Mouse (Mus musculus) CH12F3 (cell line): Measurements from ENCODE around the gene Supt6.
"Not testable (repeated sequence)": the region's sequence is repeated elsewhere in the genome, so short reads cannot be mapped to it uniquely, and the experiment has no call there.

Experiments
- in situ Hi-C: fragments of 300-500 bp; cut with MboI; formaldehyde crosslinking; loops from 2 replicates; pipeline ENCODE4 v1.14.3; 2020; ENCODE audit warnings: low sequenced_read_pairs

Supt6 gene

DNA sequence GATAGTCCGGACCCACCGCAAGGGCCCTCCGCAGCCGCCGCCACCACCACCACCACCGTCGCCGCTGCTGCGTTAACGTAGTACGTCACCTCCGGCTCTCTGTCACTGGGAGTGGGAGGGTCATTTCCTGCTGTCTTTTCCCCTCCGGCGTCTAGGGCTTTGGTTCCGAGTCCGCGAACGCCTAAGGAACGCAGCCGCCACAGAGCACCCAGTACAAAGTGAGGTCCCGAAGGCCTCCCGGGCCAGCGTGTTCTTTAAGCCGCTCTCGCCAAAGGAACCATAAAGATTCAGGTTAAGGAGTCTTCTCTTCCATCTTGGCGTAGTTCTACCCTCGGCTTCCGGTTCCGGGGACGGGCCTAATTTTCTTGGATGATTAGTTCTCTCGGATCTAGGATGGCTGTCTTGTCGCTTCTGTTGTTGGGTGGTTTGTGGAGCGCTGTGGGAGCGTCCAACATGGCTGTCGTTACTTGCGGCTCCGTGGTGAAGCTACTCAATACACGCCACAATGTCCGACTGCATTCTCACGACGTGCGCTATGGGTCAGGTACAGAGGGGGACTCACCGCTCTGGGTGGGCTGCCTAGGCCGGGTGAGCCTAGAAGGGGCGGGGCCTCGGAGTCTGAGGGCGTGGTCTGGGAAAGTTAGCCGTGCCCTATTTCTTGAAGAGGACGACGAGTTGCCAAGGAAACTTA lies at the start of gene Supt6, which contains the start of gene Sdf2:
Gene Supt6 (minus strand): TSS at position 361 of the 691 bp plus-strand sequence.
Gene Sdf2 (plus strand): TSS at position 120 of the 691 bp plus-strand sequence.
- in situ Hi-C loops: no loop called here

DNA sequence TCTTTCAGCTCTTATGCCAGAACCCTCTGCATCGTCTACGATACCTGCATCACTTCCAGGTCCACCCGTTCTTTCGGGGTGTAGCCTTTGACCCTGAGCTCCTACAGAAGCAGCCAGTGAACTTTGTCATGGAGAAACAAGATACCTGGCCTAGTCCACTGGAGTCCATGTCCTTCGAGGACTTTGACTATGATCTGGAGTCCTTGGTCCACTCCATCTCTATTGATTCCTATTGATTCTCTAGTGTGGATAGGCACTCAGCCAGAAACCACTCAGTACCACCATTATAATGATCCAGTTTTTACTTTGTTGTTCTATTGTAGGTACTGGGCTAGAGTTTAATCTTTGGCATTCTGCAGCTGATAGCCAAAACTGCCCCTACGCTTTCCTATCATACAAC lies 48.8 kb upstream of the Supt6 start:
- in situ Hi-C loops: no loop called here

DNA sequence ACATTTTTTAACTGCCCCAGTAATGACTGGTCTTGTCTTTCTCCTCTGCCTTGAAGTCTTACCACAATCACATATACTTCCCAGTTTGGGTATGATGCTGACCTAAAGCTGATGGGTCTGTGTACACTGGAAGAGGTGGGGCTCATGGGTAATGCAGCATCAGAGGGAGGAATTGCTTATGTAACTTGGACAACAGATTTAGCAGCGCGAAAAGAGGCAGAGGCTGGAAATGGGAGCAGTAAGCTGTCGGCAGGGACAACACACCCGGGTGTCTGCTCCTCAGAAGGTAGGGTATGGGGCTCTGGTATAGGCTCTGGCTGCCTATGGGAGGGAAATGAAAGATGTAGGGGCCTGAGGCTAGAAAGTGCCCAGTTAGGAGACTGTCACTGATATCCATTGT lies 44.9 kb upstream of the Supt6 start, which contains the start of gene BC030499:
Gene BC030499 (plus strand): TSS at position 188 of the 400 bp plus-strand sequence.
- in situ Hi-C loops: no loop called here

DNA sequence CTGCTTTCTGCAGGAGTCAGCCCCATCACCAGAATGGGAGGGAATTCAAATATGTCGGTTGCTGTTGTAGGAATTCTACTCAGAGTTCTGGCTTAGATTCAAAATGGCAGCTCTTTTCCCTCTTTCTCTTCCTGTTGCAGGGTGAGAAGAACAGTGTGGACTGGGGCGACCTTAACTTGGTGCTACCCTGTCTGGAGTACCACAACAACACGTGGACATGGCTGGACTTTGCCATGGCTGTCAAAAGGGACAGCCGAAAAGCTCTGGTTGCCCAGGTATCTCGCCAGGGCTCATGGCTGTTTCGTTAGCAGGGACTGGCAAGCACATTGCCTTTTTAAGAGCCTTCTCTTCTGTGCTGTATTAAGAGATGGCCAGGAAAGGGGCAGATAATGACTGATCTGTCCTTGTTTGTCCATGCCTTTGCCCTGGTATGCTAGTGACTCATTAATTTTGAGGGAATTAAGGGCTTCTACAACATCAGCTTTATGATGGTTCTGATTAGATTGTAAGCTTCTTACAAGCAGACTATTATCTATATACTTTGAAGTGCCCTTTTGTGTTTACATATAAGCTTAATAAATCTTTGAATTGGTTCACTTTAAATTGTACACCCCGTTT lies 43.5 kb upstream of the Supt6 start:
- in situ Hi-C loops: no loop called here

DNA sequence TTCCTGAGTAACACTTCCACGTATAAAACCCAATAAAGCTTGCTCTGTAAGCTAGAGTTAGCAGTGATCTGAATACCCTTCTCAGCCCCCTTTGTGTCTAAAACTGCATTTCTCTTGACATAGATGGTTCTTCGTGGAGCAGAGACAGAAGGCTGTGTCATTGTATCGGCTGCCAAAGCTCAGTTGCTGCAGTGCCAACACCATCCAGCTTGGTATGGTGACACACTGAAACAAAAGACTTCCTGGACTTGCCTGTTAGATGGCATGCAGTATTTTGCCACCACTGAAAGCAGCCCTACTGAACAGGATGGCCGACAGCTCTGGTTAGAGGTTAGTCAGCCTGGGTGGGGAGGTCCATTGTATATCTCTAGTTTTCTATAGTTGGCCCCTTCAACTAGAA lies 33.8 kb upstream of the Supt6 start:
- in situ Hi-C loops: no loop called here

DNA sequence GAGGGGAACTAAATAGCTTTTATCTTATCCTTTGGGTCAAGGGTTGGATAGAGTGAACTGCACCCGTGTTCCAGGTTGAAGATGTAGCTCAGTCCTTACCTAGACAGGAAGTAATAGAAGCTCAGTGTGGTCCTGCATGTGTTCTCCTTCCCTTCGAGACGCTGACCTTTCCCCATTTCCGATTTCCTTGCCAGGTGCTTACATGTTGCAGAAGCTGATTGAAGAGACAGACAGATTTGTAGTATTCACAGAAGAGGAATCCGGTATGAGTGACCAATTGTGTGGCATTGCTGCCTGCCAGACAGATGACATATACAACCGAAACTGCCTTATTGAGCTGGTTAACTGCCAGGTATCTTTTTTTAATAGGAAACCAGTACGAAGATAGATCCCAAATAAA lies 33.1 kb upstream of the Supt6 start:
- in situ Hi-C loops: no loop called here

DNA sequence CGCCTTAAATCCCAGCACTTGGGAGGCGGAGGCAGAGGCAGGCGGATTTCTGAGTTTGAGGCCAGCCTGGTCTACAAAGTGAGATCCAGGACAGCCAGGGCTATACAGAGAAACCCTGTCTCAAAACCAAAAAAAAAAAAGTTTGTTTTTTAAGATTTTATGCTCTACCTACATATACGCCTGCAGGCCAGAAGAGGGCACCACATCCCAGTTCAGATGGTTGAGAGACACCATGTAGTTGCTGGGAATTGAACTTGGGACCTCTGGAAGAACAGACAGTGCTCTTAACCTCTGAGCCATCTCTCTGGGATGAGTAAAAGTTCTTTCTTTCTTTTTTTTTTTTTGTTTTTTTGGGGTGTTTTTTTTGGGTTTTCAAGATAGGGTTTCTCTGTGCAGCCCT lies 30.4 kb upstream of the Supt6 start:
- in situ Hi-C loops: not testable (repeated sequence)

DNA sequence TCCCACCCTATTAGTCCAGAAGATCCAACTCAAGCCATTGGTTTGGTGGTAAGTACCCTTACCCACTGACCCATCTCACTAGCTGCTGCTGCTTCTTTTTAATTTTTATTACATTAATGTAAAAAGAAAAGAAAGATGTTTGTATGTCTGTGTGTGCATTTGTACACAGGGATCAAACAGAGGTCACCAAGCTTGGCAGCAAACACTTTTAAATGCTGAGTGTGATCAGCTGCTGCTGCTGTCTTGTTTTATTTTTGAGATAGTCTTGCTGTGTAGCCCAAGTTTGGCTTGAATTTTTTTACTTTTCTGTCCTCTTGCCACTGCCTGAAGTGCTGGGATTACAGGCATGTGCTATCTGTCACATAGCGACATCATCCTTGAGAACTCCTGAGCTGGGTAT lies 29.8 kb upstream of the Supt6 start:
- in situ Hi-C loops: no loop called here

DNA sequence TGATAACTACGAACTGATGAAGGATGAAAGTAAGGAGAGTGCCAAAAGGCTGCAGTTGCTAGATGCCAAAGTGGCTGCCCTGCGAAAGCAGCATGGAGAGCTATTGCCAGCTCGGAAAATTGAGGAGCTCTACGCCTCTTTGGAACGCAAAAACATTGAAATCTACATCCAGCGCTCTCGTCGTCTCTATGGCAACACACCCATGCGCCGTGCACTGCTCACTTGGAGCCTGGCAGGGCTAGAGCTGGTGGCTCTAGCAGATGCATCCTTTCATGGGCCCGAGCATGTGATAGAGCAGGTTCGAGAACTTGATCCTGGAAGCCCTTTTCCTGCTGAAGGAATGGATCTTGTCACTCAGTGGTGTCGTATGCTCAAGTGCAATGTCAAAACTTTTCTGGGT lies 26.2 kb upstream of the Supt6 start:
- in situ Hi-C loops: no loop called here

DNA sequence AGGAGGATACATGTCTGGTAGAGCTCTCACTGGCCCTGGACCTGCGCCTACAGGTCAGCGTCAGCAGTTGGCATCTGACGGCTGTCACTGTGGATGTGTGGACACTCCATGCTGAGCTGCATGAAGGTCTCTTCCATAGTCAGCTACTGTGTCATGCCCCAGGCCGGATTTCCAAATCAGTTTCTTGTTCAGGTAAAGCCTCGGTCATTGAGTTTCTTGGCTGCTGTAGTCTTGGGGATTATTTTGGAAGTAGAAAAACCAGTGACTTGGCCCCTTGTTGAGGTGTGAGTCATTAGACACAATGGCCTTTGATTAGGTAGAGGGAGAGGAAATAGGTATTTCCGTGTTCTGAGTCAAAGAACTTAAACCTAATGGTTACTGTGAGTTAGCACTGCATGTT lies 19.8 kb upstream of the Supt6 start:
- in situ Hi-C loops: no loop called here

DNA sequence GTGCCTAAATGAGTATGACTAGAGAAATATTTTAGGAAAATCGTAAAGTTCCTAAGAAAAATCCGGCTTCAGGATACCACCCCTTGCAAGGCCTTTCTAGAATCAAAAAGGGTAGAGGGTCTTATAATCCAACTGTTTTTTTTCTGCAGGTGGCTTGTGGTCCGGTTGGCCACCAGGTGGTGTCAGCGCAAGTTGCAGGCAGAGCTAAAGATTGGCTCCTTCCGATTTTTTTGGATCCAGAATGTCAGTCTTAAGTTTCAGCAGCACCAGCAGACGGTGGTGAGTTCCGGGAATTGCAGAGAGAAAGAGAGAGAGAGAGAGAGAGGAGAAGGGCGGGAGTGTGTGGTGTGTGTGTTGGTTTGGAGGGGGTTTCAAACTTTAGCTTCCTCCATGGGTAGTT lies 16.8 kb upstream of the Supt6 start:
- in situ Hi-C loops: no loop called here

DNA sequence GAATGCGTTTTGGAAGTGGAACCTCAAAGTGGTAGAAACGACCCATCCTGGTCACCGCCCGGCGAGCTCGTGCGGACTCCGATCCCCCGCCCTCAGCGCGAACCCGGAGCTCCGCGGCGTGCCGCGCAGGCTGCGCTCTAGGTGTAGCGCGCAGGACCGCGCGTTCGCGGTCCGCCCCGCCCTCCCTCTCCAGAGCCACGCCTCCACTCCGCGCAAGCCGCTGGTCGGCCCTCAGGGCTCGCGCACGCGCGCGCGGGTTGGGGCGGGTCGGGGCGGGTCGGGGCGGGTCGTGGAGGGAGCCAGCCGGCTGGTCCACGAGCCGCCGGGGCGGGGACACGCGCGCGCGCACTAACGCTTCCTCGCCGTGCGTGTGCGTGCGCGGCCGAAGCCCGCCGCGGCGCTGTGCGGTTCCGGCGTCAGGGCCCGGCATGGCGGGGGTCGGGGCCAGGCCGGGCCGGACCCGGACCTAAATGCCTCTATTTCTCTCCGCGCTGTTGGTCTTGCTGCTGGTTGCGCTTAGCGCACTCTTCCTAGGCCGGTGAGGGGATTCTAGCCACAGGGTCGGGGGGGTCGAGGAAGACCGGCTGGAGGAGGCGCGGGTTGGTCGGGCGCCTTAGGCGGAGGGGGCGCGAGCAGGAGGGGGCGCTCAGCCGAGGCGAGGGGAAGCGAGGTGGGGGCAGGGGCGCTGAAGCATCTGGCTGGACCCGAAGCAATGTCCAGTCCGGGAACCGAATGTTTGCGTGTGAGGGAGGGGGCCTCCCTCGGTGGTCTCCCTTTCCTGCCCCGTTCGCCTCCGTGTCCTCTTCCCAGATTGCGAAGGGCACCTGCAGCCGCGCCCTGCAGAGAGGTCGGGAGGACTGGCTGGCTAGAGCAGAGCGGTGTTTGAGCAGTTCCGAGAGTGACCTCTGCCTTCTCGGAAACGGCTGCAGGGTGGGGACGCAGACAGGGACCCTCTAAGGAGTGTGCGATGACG lies 15.9 kb upstream of the Supt6 start, which contains the start of gene 2610507B11Rik:
Gene 2610507B11Rik (plus strand): TSS at position 373 of the 973 bp plus-strand sequence.
- in situ Hi-C loops: no loop called here

DNA sequence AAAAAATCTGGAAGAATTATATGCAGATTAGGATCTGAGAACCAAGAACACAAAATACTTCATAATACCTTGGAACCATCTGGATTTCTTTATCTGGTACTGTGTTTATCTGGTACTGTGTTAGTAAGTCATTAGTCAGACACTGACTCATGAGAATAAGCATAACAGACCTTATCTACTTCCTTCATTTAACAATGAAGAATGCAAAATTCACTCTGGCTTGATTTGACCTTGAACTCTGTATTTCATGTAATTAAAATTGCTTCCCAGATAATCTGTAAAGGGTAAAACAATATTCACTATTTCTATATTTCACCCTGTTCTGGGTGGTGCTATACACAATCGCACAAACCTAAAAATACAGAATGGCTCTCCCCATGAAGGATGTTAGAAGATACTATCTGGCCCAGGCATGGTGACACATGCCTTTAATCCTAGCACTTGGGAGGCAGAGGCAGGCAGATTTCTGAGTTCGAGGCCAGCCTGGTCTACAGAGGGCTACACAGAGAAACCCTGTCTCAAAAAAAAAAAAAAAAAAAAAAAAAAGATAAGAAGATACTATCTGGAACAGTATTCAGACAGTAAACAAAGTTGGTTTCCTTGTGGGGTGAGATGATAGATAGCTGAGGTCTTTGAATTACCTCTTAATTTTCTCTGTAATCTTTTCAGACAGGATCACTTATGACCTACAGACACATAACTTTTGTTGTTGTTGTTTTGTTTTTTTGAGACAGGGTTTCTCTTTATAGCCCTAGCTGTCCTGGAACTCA lies 14.9 kb upstream of the Supt6 start:
- in situ Hi-C loops: no loop called here

DNA sequence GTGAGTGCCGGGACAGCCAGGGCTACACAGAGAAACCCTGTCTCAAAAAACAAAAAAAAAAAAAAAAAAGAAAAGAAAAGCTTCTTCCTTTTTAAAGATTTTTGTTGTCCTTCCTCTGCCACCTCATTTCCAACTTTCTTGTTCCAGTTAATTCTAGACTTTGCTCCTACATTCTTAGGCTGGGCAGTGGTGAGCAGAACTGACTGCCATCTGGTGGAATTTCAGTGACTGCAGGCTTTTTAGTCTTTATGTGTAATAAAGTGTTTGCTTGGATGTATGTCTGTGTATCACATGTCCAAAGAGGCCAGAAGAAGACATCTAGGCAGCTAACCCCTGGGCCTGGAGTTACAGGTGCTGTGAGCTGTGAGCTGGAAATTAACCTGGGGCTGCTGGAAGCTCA lies 10.8 kb upstream of the Supt6 start:
- in situ Hi-C loops: no loop called here

DNA sequence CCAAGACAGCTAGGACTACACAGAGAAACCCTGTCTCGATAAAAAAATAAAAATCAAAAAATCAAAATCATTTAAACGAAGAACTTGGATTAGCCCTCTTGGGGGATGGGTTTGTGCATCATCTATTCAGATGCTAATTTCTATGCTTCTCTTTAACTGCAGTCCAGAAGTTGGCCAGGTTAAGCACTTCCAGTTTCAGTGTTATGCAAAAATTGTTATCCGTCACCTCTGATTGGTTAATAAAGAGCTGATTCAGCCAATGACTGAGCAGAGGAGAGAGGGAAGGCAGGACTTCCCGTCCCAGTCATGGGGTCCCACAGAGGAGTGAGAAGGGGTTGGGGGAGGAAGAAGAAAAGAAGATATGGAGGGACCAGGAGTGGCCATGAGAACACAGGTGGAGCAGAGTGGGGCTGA lies 1.9 kb upstream of the Supt6 start:
- in situ Hi-C loops: no loop called here

DNA sequence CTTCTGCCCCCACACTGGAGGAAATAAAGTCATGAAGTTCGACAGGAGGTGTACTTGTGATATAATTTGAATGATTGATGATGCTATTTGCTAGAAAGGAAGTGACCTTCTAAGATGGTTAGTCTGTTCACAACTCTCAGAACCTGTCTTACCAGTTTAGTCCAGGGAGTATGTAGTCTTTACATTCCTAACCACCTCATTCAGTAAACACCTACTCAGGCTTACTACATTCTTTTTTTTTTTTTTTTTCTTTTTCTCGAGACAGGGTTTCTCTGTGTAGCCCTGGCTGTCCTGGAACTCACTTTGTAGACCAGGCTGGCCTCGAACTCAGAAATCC lies 1.2 kb upstream of the Supt6 start:
- in situ Hi-C loops: no loop called here

DNA sequence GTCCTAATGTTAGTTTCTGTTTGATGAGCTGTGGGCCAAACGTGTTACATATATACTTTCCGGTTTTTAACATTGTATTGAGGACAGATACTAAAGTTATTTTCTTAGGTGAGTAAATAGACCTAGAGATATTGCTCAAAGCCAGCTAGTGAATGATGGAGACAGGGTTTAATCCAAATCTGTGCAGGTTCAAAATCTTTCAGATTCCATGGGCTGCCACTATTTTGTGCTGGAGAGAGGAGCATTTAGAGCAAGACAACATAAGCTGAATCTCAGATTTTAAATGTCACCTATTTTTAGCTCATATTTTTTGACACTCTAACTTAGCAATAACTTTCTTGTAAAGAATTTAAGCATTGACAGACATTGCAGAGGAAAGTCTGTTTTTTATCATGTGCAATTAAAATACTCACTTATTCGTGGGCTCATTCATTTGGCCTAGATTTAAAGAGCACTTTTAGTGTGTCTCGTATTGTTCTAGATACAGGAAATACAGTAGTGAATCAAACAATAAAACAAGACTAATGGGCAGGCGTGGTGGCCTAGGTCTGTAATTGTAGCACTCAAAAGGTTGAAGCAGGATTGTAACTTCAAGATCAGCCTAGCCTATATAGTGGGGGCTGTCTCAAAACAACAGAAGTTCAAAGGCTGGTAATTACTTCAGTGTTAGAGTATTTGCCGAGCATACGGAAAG lies 678 bp upstream of the Supt6 start:
- in situ Hi-C loops: no loop called here

DNA sequence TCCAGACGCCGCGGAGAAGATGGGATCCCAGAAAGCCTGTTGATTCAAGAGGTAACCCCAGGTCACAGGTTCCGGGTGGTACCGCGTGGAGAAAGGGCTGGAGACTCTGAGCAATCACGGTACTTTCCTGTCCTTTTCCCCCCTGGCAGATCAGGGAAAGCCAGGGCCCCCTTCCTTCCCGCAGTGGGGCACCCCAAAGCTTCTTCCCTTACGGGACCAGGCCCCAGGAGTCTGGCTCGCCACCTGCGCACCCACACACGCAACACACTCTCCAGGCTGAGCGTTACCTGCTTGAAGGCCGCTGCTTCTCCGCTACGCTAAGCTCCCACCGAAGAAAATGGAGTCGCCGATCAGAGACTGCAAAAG lies 543 bp downstream of the Supt6 start:
- in situ Hi-C loops: no loop called here

DNA sequence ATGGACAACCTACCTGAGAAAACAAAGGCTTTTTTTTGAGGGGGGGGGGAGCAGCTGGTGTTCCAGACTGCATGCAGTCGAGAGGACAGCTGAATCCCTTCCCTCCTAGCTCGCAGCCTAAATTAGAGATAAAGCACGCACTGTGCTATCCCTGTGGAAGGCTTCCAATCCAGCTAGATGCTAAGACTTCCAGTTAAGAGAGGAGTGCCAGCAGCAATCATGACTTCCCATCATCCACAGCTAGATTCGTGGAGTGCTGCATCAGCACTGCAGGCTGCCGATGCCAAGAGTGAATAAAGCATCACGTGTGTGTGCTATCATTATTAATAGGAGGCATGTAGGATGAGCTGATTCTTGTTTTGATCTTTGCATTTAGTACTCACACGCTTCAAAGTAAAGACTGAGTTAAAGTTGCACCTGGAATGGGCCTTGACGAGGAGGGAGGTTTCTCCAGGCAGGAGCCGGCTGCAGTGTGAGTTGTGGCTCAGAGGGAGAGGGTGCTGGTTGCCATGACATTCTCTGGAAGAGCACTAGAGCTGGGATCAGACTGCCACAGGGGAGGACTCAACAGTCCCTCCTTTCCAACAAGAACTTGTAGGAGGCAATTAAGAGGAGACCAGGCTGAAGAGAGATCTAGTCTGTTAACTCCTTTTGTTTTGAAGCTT lies 5.5 kb downstream of the Supt6 start:
- in situ Hi-C loops: no loop called here

DNA sequence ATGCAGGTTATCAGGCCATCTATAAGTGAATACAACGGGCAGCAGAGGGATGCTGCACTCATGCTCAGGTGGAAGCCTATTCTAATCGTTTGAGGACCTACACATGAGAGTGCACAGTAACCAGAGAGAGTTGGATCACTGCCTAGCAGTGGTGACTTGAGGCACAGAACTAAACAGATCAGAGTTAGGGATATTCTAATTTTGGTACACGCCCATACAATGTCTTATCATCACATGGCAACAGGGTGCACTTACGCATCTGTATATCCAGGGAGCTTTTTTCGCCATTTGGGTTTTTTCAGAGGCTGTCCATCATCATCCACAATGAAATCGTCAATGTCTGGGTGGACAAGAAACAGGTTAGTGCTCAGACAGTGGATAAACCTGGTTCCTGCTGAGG lies 14.3 kb downstream of the Supt6 start:
- in situ Hi-C loops: no loop called here
